Mouse (Mus musculus) layer of hippocampus, adult 6 months (tissue): Measurements from ENCODE around the gene Rogdi. TPM values are rescaled to one million over a fixed set of nuclear protein-coding genes. Genes with fewer than 3 reads are reported as not detected.

ENCODE experiments used
- long read RNA-seq, 2 experiments: library from polyadenylated mRNA; unstranded; transcript quantifications; one replicate each; pipeline ENCODE4 v2.0.0; 2019 to 2020
- polyA plus RNA-seq: library from polyadenylated mRNA; unstranded; fragments of <200 nt; fragmentation: Nextera tagmentation; gene quantifications from 2 replicates; pipeline ENCODE4 v1.2.3, GENCODE M21; 2021

Gene Rogdi
- 289 and 309 TPM in 2 replicates for polyA plus RNA-seq
- long read RNA-seq, experiment 1, transcript Rogdi-207 (11 exons, 1,355 nt): major isoform, 272 of 319 reads
- long read RNA-seq, experiment 1, partial matches to known transcripts: 29 of 319 reads
- long read RNA-seq, experiment 1, other reads (novel, unspliced or antisense): 18 of 319 reads
- long read RNA-seq, experiment 2, transcript Rogdi-207 (11 exons, 1,355 nt): major isoform, 563 of 655 reads
- long read RNA-seq, experiment 2, partial matches to known transcripts: 20 of 655 reads
- long read RNA-seq, experiment 2, other reads (novel, unspliced or antisense): 72 of 655 reads

DNA sequence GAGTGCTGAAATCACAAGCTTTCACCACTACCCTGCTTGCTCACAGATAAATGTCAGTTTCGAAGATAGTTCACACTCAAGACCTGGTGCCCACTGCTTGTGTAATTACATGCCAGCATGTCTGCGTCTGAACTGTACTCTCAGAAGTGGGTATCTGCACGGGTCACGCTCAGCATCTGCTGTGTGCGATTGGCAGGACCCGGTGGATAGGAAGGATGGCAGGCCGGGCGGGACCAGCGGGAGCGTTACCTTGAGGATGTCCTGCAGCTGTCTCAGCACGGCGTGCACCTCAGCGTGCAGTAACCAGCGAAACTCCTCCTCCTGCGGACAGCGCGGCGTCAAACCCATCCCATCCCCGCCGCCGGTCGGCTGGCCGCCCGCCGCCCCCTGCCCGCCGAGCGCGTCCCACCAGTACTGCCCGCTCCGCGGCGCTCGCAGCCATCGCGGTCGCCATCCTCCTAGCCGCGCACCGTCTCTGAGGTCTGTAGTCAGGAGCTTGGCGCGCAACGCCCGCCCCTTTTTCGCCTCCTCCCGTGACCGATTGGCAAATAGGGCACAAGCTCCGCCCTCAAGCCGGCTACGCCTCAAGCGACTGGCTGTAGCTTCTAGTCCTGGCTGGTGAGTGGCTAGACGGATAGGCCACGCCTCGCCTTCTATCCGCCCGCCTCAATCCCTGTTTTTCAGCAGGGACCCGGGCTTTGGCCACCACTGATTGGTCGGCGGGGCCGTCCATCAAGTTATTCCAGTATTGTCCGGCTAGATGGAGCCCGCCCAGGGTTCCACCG is at the start of gene Rogdi:
Gene Rogdi (minus strand): TSS at position 500 of the 785 bp plus-strand sequence.

GRCm38 (mm10) chr16:5049774-5050234 is 36.5 kb upstream of the Rogdi start, which contains the start of the genes Glyr1 and Ubn1:
Gene Glyr1 (minus strand): TSS chr16:5049863.
Gene Ubn1 (plus strand): TSS chr16:5050057.

DNA sequence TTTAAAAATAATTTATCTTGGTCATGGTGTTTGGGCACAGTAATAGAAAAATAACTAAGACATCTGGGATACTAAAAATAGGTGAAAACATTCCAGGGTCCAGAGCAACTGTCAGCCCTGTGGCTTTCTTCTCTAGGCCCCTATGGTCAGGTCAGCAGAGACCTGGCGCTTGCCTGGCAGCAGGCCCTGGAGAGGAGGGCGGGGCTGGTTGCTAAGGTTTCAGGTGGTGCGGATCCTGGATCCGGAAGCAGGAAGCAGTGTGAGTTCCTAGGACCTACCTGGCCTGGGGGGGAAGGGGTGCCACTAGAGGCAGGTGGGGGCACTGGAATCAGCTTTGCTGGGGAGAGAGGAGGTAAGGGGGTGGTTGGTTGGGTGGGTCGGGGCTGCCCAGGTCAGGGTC is 6.3 kb downstream of the Rogdi start, which contains the start of gene Smim22:
Gene Smim22 (plus strand): TSS at position 222 of the 400 bp plus-strand sequence.

GRCm38 (mm10) chr16:4997553-4997952 is 15.8 kb downstream of the Rogdi start, which contains the start of gene Sept12:
Gene Sept12 (minus strand): TSS chr16:4997852.

GRCm38 (mm10) chr16:4963797-4964709 is 49.3 kb downstream of the Rogdi start, which contains the start of gene Anks3:
Gene Anks3 (minus strand): TSS chr16:4964205.

Other genes starting within 250 kb of the Rogdi start
- 195 and 210 TPM in 2 replicates for gene Cdip1, start 223.3 kb downstream of the Rogdi start, polyA plus RNA-seq
- gene 4930562C15Rik, start 178.1 kb downstream of the Rogdi start, polyA plus RNA-seq: not detected in 2 replicates
- 58.3 and 62.3 TPM in 2 replicates for gene Ubald1, start 133.2 kb downstream of the Rogdi start, polyA plus RNA-seq
- gene Mgrn1, start 127.3 kb downstream of the Rogdi start, polyA plus RNA-seq: 95.1 and 98.6 TPM in 2 replicates
- 101 TPM in 2 replicates for gene Nudt16l1, start 74.8 kb downstream of the Rogdi start, polyA plus RNA-seq
- 13.5 and 15.8 TPM in 2 replicates for gene Anks3, start 49.3 kb downstream of the Rogdi start, polyA plus RNA-seq
- not detected in 2 replicates for gene Sept12, start 15.7 kb downstream of the Rogdi start, polyA plus RNA-seq
- 1.5 and 14.4 TPM in 2 replicates for gene Smim22, start 6.3 kb downstream of the Rogdi start, polyA plus RNA-seq
- 55.7 and 68.7 TPM in 2 replicates for gene Glyr1, start 36.3 kb upstream of the Rogdi start, polyA plus RNA-seq
- 4.0 and 4.1 TPM in 2 replicates for gene Ubn1, start 36.5 kb upstream of the Rogdi start, polyA plus RNA-seq
- 0.18 and 0.19 TPM in 2 replicates for gene Ppl, start 118.9 kb upstream of the Rogdi start, polyA plus RNA-seq
- gene Sec14l5, start 133.6 kb upstream of the Rogdi start, polyA plus RNA-seq: 0.88 and 1.0 TPM in 2 replicates
- gene Nagpa, start 190.5 kb upstream of the Rogdi start, polyA plus RNA-seq: 13.4 and 15.5 TPM in 2 replicates
- 2.1 and 2.4 TPM in 2 replicates for gene AU021092, start 208.7 kb upstream of the Rogdi start, polyA plus RNA-seq
- 36.6 and 38.7 TPM in 2 replicates for gene Alg1, start 220.1 kb upstream of the Rogdi start, polyA plus RNA-seq
- gene Eef2kmt, start 242.4 kb upstream of the Rogdi start, polyA plus RNA-seq: 13.6 and 14.9 TPM in 2 replicates